Mouse (Mus musculus): ENCODE measurements around the gene Ghr. TPM values are rescaled to one million over a fixed set of nuclear protein-coding genes. Genes with fewer than 3 reads are reported as not detected.

Ghr gene
- total RNA-seq, 2 experiments from 2014 or later: 92.4 to 171 TPM

- no peak for DNase-seq
These were observed 46.9 kb downstream of the Ghr start for GRCm38 (mm10) chr15:3536309-3536900.

DNA sequence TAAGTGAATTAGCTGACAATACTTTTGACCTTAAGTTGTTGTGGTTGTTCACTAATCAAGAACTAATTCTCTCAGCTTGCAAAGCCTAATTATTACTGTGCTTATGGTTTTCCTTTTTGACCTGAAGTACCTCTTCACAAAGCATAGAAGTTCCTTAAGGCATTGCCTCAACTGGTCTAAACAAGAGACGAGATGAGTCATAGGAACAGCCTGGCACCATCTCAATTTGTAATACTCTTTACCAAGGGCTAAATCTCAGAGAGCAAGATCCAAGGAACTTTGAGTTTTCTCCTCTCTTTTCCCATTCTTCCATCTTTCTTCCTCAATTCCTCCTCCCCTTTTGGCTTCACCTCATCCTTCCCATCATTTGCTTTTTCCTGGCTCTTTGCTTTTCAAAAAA, 69.3 kb downstream of the Ghr start:
- DNase-seq: no peak

DNA sequence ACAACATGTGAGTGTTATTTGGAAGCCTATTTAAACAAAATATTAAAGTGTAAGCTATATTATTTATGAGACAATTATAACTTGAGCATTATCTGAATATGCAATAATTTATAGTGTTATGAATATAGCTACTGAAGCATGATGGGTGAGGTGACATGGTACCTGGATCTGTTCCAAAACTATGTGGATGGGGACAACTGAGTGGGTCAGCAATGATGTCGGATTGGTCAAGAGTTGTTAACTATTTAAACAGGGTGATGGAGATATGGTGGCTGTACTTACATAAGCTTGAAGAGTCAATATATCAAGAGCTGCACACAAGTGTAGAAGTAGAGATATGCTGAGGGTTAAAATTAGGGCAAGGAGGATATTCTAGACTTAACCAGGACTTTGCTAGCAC, 70.9 kb downstream of the Ghr start:
- DNase-seq: no peak

- no peak for DNase-seq
These were observed 71.6 kb downstream of the Ghr start for GRCm38 (mm10) chr15:3511639-3512171.

DNA sequence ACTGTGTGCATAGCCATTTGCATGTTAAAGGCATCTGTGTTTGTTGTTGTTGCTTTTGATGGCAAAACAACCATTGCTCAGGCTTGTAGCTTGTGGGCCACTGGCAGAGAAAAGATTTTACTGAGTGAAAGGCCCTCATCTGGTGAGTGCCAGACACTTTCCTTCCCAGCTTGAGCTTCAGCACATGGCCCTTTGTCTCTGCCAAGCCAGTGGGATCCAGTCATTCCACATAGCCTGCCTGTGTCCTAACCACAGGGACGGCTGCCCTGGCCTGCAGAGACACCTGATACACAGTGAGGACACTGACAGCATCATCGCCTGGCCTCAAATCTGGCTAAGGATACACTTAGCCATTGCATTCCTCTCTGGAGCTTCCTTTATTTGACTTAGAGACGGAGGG, 74.2 kb downstream of the Ghr start:
- DNase-seq: peak in 1 of 2 experiments; percentile 11

DNA sequence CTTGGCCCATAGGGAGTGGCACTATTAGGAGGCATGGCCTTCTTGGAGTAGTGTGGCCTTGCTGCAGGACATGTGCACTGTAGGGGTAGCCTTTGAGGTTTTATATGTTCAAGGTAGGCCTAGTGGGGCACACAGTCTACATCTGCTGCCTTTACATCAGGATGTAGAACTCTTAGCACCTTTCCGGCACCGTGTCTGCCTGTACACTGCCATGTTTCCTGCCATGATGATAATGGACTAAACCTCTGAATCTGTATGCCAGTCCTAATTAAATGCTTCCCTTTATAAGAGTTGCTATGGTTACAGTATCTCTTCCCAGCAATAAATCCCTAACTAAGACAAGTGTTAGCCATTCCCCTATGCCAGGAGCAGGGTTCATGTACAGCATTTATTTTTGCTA, 76.0 kb downstream of the Ghr start:
- DNase-seq: no peak

DNA sequence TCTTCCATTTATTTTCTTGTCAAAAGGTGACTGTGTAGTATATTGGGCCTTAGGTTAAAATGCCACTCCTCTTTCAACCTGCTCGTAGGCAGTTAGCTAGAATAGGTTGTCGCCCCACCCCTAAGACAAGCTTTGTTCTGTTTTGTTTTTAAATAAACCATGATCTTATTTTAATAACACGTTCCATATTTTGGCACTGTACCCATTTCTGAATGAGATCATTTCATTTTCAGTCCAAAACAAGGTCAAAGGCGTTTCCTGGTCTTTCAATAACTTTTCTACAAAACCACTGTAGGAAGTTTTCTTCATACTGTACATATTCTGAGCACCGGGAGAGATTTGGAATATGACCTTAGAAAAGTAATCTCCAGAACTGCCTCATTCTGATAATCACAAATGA, 78.6 kb downstream of the Ghr start:
- no peak for DNase-seq

DNA sequence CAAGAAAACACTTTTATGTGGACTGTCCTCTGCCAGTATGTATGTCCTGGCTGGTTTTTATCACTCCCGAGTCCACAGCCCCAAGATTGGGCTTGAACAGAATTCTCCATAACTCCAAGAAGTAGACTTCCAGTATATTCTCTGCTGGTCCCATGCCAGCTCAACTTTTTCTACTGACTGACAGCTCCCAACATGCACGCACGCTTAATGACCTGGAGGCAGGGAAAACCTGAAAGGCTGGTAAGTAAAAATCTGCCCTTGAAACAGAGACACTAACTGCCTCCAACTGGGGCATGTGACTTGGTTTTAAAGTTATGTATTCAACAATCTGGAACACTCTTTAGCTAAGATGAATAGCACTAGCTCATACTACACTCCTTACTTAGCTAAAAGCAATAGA, 81.6 kb downstream of the Ghr start:
- no peak for DNase-seq

DNA sequence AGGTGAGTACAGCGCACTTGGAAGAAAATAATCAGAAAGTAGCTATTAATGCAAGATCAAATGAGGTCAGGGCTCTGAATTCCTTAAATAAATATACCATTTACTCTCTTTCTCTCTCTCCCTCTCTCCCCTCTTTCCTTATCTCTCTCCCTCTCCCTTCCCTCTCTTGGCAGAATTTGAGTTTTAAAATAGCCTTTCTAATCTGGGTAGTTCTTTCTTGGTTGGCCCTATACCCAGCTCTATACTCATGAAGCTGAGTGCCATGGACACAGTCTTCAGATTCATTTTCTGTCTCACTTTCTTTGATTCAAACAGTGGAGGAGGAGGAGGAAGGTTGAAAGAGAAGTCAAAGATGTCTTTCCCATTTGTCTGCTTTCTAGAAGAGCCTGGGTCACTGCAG, 84.3 kb downstream of the Ghr start:
- DNase-seq: no peak

GRCm38 (mm10) chr15:3497946-3498580, 85.2 kb downstream of the Ghr start:
- DNase-seq: no peak

GRCm38 (mm10) chr15:3490868-3491267, 92.4 kb downstream of the Ghr start:
- DNase-seq: no peak

- no peak for DNase-seq
These were observed 93.3 kb downstream of the Ghr start for GRCm38 (mm10) chr15:3490011-3490410.

- DNase-seq: no peak
These were observed 94.1 kb downstream of the Ghr start for GRCm38 (mm10) chr15:3489180-3489579.

DNA sequence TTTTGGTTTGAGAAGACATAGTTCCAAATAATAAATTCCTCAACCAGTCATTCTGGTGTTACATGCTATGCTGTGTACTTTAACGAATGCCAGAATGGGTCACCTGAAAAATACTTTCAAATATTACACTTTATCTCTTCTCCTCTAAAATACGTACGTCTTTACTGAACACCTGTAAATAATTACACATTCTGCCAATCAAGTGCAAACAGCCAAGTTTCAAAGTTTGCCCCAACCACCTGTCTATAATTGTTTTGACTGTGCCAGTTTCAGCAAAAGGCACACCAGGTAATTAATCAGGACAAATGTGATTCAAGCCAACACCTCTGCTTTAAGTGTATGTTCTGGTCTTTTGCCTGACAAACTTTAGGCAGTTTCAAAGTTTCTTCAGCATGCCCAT, 94.7 kb downstream of the Ghr start:
- no peak for DNase-seq

- no peak for DNase-seq
These were observed 96.6 kb downstream of the Ghr start for GRCm38 (mm10) chr15:3486691-3487090.

DNA sequence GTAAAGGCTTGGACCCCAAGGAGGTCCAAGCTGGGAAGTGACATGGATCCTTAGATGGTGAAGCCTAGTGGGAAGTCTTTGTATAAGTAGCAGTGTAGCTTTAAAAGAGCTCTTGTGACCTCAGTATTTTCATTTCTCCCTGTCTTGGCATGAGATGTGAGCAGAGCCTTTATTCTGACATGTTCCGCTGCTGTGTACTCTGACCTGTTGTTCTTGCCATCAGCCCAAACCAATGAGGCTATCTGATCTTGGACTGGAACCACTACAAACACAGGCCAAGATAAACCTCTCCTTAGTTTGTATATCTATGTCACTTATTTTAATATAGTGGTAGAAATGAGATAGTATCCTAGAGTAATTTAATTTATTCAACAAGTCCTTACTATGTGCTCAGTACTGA, 97.9 kb downstream of the Ghr start:
- DNase-seq: no peak

DNA sequence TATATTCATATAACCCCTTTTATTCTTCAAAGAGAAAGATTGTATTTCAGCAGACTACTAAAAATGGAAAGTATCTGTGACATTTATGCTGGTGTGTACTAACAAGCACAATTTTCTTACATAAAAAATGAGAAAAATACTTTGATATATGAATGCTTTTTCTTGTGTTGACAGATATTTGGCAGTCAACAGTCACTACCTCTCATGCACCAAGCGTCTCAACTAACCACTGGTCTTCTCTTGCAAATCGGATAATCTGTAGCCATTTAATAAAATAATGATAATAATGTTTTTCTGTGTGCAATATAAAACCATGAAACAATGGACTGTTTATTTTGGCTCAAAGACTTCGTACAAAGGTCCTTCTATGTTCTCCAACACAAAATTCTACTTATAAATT, 99.8 kb downstream of the Ghr start:
- DNase-seq: no peak

GRCm38 (mm10) chr15:3469230-3469629, 114.1 kb downstream of the Ghr start:
- DNase-seq: no peak

DNA sequence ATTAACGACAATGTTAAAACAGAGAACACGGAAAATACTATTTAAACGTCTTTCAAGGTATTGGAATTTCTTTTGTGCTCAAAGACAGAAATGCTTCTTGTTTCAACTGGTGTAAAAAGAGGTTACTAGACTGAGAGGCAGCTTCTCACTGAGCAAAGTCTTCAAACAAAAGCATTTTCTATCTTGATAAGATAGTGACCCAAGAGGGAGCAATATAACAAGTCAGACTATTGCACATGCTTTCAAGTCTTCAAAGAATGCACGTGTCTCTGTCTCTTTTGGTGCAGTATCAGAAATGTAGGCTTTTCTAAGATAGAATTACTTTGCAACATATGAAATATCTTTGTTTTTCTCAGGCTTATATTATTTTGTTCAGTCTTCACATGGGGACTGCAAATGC, 116.7 kb downstream of the Ghr start:
- no peak for DNase-seq

- peak in 1 of 2 experiments; percentile 3 for DNase-seq
These were observed 118.5 kb downstream of the Ghr start for GRCm38 (mm10) chr15:3464754-3465153.

DNA sequence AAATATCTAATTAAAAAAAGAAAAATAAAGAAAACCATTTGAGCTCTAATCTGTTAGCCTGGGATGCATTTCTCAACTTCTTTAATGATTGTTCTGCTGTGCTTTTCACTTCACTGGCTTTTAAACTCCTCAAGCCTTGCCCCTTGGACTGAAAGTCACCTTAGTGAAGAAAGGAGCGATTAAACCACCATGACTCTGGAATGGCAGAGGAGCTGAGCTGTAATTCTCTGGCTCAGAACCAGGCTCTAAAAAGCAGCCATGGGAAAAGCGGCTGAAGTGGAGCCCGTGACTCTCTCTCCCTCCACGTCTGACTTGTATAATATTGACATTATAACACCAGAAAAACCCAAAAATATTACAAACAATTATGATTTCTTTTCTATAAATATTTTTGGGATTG, 126.7 kb downstream of the Ghr start:
- DNase-seq: no peak

DNA sequence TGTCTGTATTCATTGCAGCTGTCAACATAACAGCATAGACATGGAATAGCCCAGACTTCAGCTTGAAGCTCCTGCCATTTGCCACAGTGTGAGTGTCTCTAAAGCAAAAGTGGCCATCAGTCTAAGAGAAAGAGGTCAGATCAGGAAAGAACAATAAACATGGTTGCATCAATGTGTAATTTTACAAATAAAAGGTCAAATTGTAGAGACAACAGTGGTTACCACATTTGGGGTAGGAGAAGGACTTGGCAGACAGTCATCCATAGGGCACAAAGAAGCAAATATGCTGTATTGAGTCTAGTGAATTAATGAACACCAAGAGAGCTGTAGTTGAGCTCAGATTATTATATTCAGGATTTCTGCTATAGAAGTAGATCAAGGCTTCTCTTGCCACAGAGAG, 127.7 kb downstream of the Ghr start:
- DNase-seq: no peak

GRCm38 (mm10) chr15:3452080-3452752, 131.1 kb downstream of the Ghr start:
- DNase-seq: no peak

- DNase-seq: no peak
These were observed 133.7 kb downstream of the Ghr start for GRCm38 (mm10) chr15:3449564-3449963.

All from adrenal gland, postnatal 36 days (tissue).